Mouse (Mus musculus): ENCODE results near the gene Ddx41. TPM values are rescaled to one million over a fixed set of nuclear protein-coding genes. Genes with fewer than 3 reads are reported as not detected.

Ddx41 gene
- polyA plus RNA-seq, 1 experiment from 2014 or later, result 24.2 TPM

GRCm38 (mm10) chr13:55567949-55568348 lies 31.5 kb upstream of the Ddx41 start:
- H3K4me2 ChIP-seq (replicated peaks; ENCODE audit: low read depth), result no peak overlapping the region
- H3K27me3 ChIP-seq (ENCODE audit: control insufficient read depth, insufficient read depth, low read length), result no peaks in the 10 kb centered on the region
- H3K4me1 ChIP-seq (replicated peaks; ENCODE audit: control insufficient read depth, insufficient read depth), result peaks cover 4% of the 10 kb centered on the region; the same call in 1 of the 2 replicates
- no peaks in the 10 kb centered on the region for H3K9me3 ChIP-seq (ENCODE audit: control insufficient read depth, low read length)
- no peak overlapping the region for H3K4me3 ChIP-seq (ENCODE audit: low read depth, low read length)
- no peaks in the 10 kb centered on the region; the same call in 1 of the 2 replicates for H3K36me3 ChIP-seq (ENCODE audit: control insufficient read depth, insufficient read depth, low read length)
- H3K27ac ChIP-seq (replicated peaks), result no peak overlapping the region
- DNase-seq (ENCODE audit: low spot score), result no peak
- no peak for ATAC-seq (ENCODE audit: low FRiP score, low TSS enrichment)
- 86% methylated on average over 2 of the region's 2 CpGs for WGBS
- TF ChIP-seq CTCF (IDR thresholded peaks at IDR 0.05; ENCODE audit: low read depth) (no peak), EP300 (optimal IDR thresholded peaks at IDR 0.05) (no peak)
- no peak overlapping the region for H3K9ac ChIP-seq (ENCODE audit: low read length)

- 81% methylated on average over 6 of the region's 6 CpGs for WGBS
- no peak overlapping the region for H3K9ac ChIP-seq (ENCODE audit: low read length)
- no peaks in the 10 kb centered on the region; the same call in 1 of the 2 replicates for H3K36me3 ChIP-seq (ENCODE audit: control insufficient read depth, insufficient read depth, low read length)
- no peaks in the 10 kb centered on the region for H3K27me3 ChIP-seq (ENCODE audit: control insufficient read depth, insufficient read depth, low read length)
- no peak overlapping the region for H3K4me3 ChIP-seq (ENCODE audit: low read depth, low read length)
- no peak overlapping the region for H3K4me2 ChIP-seq (replicated peaks; ENCODE audit: low read depth)
- peaks cover 4% of the 10 kb centered on the region; the same call in 1 of the 2 replicates for H3K4me1 ChIP-seq (replicated peaks; ENCODE audit: control insufficient read depth, insufficient read depth)
- no peaks in the 10 kb centered on the region for H3K9me3 ChIP-seq (ENCODE audit: control insufficient read depth, low read length)
- H3K27ac ChIP-seq (replicated peaks), result no peak overlapping the region
- DNase-seq (ENCODE audit: low spot score) (no peak), ATAC-seq (ENCODE audit: low FRiP score, low TSS enrichment) (no peak)
- TF ChIP-seq EP300 (optimal IDR thresholded peaks at IDR 0.05) (no peak), CTCF (IDR thresholded peaks at IDR 0.05; ENCODE audit: low read depth) (no peak)
Observed at GRCm38 (mm10) chr13:55567001-55567400, 30.5 kb upstream of the Ddx41 start.

GRCm38 (mm10) chr13:55563266-55563879 lies 26.9 kb upstream of the Ddx41 start:
- Histone ChIP-seq H3K4me2 (replicated peaks; ENCODE audit: low read depth) (no peak overlapping the region), H3K27me3 (ENCODE audit: control insufficient read depth, insufficient read depth, low read length) (no peaks in the 10 kb centered on the region), H3K4me1 (replicated peaks; ENCODE audit: control insufficient read depth, insufficient read depth) (no peaks in the 10 kb centered on the region), H3K9ac (ENCODE audit: low read length) (no peak overlapping the region), H3K36me3 (ENCODE audit: control insufficient read depth, insufficient read depth, low read length) (no peaks in the 10 kb centered on the region; the same call in 1 of the 2 replicates), H3K9me3 (ENCODE audit: control insufficient read depth, low read length) (no peaks in the 10 kb centered on the region), H3K27ac (replicated peaks) (no peak overlapping the region), H3K4me3 (ENCODE audit: low read depth, low read length) (no peak overlapping the region)
- DNase-seq (ENCODE audit: low spot score), result no peak
- TF ChIP-seq CTCF (IDR thresholded peaks at IDR 0.05; ENCODE audit: low read depth), result no peak
- TF ChIP-seq EP300 (optimal IDR thresholded peaks at IDR 0.05), result no peak
- no peak for ATAC-seq (ENCODE audit: low FRiP score, low TSS enrichment)
- WGBS, result 75% methylated on average over 7 of the region's 7 CpGs

- no peak for ATAC-seq (ENCODE audit: low FRiP score, low TSS enrichment)
- no peaks in the 10 kb centered on the region for H3K9me3 ChIP-seq (ENCODE audit: control insufficient read depth, low read length)
- H3K27me3 ChIP-seq (ENCODE audit: control insufficient read depth, insufficient read depth, low read length), result no peaks in the 10 kb centered on the region
- DNase-seq (ENCODE audit: low spot score), result no peak
- H3K4me2 ChIP-seq (replicated peaks; ENCODE audit: low read depth), result no peak overlapping the region
- WGBS, result 72% methylated on average over 6 of the region's 6 CpGs
- peaks cover 19% of the 10 kb centered on the region; the same call in 1 of the 2 replicates for H3K36me3 ChIP-seq (ENCODE audit: control insufficient read depth, insufficient read depth, low read length)
- no peak overlapping the region for H3K9ac ChIP-seq (ENCODE audit: low read length)
- no peak overlapping the region for H3K27ac ChIP-seq (replicated peaks)
- TF ChIP-seq EP300 (optimal IDR thresholded peaks at IDR 0.05) (no peak), CTCF (IDR thresholded peaks at IDR 0.05; ENCODE audit: low read depth) (no peak)
- H3K4me3 ChIP-seq (ENCODE audit: low read depth, low read length), result no peak overlapping the region
- no peaks in the 10 kb centered on the region for H3K4me1 ChIP-seq (replicated peaks; ENCODE audit: control insufficient read depth, insufficient read depth)
Observed at GRCm38 (mm10) chr13:55557499-55557898, 21.0 kb upstream of the Ddx41 start.

GRCm38 (mm10) chr13:55555921-55556320 lies 19.5 kb upstream of the Ddx41 start:
- no peak for ATAC-seq (ENCODE audit: low FRiP score, low TSS enrichment)
- Histone ChIP-seq H3K4me1 (replicated peaks; ENCODE audit: control insufficient read depth, insufficient read depth) (no peaks in the 10 kb centered on the region), H3K36me3 (ENCODE audit: control insufficient read depth, insufficient read depth, low read length) (peaks cover 21% of the 10 kb centered on the region; the same call in 1 of the 2 replicates), H3K9ac (ENCODE audit: low read length) (no peak overlapping the region), H3K27ac (replicated peaks) (no peak overlapping the region), H3K9me3 (ENCODE audit: control insufficient read depth, low read length) (no peaks in the 10 kb centered on the region), H3K27me3 (ENCODE audit: control insufficient read depth, insufficient read depth, low read length) (no peaks in the 10 kb centered on the region), H3K4me3 (ENCODE audit: low read depth, low read length) (no peak overlapping the region), H3K4me2 (replicated peaks; ENCODE audit: low read depth) (no peak overlapping the region)
- no peak for DNase-seq (ENCODE audit: low spot score)
- TF ChIP-seq EP300 (optimal IDR thresholded peaks at IDR 0.05) (no peak), CTCF (IDR thresholded peaks at IDR 0.05; ENCODE audit: low read depth) (no peak)
- WGBS, result 84% methylated on average over 9 of the region's 9 CpGs

- no peak overlapping the region for H3K4me3 ChIP-seq (ENCODE audit: low read depth, low read length)
Observed at GRCm38 (mm10) chr13:55549061-55549460, 12.6 kb upstream of the Ddx41 start.

More at GRCm38 (mm10) chr13:55549061-55549460, 12.6 kb upstream of the Ddx41 start:
- WGBS, result 93% methylated on average over 15 of the region's 15 CpGs
- Histone ChIP-seq H3K9me3 (ENCODE audit: control insufficient read depth, low read length) (no peaks in the 10 kb centered on the region), H3K4me1 (replicated peaks; ENCODE audit: control insufficient read depth, insufficient read depth) (no peaks in the 10 kb centered on the region), H3K27ac (replicated peaks) (no peak overlapping the region), H3K36me3 (ENCODE audit: control insufficient read depth, insufficient read depth, low read length) (peaks cover 27% of the 10 kb centered on the region; the same call in 1 of the 2 replicates), H3K4me2 (replicated peaks; ENCODE audit: low read depth) (no peak overlapping the region), H3K27me3 (ENCODE audit: control insufficient read depth, insufficient read depth, low read length) (no peaks in the 10 kb centered on the region), H3K9ac (ENCODE audit: low read length) (no peak overlapping the region)
- peak; percentile 28; the same call in 1 of the 2 replicates for ATAC-seq (ENCODE audit: low FRiP score, low TSS enrichment)
- TF ChIP-seq EP300 (optimal IDR thresholded peaks at IDR 0.05) (no peak), CTCF (IDR thresholded peaks at IDR 0.05; ENCODE audit: low read depth) (no peak)
- DNase-seq (ENCODE audit: low spot score), result no peak

Data from stomach, postnatal 0 days (tissue).